Mouse (Mus musculus): ENCODE data around the gene Tph1.

The Tph1 gene

DNA sequence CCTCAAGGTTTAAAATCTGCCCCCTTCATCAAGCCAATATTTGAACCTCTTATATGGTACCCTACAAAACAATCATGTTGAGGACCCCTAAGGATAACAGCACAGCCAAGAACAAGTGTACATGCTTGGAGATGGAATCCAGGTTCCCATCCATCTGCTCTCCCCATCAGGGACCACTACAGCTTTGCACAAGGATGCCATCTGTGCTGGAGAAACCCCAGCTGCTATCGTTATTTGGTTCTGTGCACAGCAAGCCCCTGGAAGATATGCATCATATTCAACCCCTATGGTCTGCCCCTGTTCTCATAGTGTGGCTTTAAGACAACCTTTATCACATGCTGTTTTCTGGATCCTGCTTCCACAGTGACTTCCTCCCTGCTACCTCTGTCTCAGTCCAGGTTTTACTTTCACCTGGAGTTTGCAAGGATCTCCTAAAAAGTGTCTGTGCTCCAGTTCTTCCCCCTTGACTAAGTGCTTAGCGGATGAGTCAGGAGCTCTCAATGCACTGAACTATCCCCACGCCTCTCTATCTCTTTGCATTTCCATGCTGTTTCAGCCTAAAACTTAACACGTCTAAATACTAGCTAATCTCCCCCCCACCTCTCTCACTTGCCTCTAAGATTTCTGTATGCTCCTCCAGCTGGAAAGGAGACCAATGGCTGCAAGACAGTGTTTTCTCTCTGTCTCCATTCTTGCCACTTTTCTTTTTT, 23.8 kb downstream of the Tph1 start:
- WGBS = 59% methylated on average over 4 of the region's 4 CpGs

GRCm38 (mm10) chr7:46643172-46643571, 29.2 kb downstream of the Tph1 start:
- 65% methylated on average over 1 of the region's 1 CpGs for WGBS

GRCm38 (mm10) chr7:46640062-46640461, 32.3 kb downstream of the Tph1 start:
- 10% methylated on average over 17 of the region's 17 CpGs for WGBS

GRCm38 (mm10) chr7:46639692-46640031, 32.7 kb downstream of the Tph1 start, which contains the start of gene Sergef:
Gene Sergef, minus strand, starts transcription at chr7:46639807.
- under 1% methylated on average over 30 of the region's 30 CpGs for WGBS

GRCm38 (mm10) chr7:46638889-46639691, 33.2 kb downstream of the Tph1 start:
- 5% methylated on average over 32 of the region's 32 CpGs for WGBS

DNA sequence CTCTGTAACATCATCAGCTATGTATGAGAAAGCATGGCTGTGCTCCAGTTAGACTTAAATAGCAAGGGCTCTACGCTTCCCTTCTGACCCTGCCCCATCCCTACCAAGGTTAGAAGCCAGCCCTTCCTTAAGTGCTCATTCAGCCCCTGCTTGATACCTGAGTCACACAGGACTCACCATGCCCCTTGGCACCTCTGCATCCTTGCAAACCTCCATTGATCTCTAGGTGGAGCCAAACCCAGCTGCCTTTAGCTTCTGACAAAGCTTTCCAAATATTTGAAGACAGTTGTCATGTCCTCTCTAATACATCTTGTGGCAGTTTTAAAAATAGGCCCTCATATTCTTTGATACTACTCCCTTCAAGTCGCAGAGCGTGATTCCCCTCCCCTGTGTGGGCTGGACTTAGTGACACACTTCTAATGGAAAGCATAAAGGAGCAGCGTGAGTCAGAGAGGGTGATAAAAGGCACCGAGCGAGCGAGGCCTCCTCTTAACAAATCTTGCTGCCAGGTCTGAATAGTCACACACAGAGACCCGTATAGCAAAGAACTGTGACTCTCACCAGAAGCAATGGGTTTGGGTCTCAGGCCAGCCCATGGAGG, 43.9 kb downstream of the Tph1 start:
- 44% methylated on average over 8 of the region's 8 CpGs for WGBS

GRCm38 (mm10) chr7:46623979-46624378, 48.4 kb downstream of the Tph1 start:
- 43% methylated on average over 2 of the region's 3 CpGs for WGBS

GRCm38 (mm10) chr7:46618416-46619110, 53.8 kb downstream of the Tph1 start:
- WGBS = 62% methylated on average over 23 of the region's 23 CpGs

DNA sequence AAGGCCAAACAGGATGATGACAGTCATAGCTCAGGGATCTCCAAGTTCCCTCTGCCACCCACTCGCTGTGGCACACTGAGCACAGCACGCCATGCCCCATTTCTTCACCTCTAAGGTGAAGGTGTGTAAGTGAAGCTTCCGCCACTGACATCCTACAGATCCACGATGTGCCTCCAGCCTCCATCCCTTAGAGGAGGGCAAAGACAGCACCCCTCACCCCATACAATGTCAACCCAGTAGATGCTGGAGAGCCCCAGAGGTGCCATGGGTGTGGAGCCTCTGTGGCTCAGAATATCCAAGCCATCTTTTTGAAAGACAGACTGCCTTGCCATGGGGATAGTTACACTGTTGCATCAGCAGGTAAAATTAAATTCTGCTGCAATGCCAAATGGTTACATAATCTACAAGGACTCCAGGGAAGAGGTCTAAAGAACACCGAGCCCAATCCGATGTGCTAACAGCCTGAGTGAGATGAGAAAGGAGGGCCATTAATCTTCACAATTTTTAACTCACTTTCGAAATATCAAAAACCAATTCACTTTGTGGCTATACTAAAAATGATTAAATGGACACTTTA, 55.8 kb downstream of the Tph1 start:
- 81% methylated on average over 7 of the region's 7 CpGs for WGBS

DNA sequence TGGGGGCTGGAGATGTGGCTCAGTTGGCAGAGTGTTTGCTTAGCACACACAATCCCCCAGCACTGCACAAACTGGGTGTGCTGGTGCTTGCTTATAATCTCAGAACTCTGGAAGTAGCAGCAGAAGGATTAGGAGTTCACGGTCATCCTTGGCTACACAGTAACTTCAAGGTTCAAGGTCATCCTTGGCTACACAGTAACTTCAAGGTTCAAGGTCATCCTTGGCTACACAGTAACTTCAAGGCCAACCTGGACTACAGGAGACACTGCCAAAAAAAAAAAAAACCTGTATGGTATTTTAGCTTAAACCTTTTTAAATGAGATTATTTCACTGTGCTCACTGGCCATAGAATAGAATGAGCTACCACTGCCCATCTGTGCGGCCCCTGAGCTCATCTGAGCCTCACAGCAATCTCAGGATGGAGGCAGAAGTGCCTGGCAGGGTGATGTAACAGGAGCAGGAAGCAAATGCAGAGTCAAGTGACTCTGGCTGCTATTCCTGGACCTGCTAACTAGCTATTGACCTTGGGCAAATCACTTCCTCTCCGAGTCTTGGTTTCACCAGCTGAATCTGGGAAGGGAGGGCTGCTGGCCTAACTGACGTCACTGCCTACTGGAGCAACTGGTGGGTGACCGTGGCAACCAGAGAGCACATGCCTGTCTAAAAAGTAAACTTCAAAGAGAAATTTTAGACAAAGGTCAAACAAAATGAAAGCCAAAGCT, 56.9 kb downstream of the Tph1 start:
- WGBS = 78% methylated on average over 5 of the region's 5 CpGs

- 95% methylated on average over 12 of the region's 12 CpGs for WGBS
Measured at GRCm38 (mm10) chr7:46614263-46614662, 58.1 kb downstream of the Tph1 start.

- WGBS = 63% methylated on average over 10 of the region's 10 CpGs
Measured at GRCm38 (mm10) chr7:46613091-46613490, 59.2 kb downstream of the Tph1 start.

DNA sequence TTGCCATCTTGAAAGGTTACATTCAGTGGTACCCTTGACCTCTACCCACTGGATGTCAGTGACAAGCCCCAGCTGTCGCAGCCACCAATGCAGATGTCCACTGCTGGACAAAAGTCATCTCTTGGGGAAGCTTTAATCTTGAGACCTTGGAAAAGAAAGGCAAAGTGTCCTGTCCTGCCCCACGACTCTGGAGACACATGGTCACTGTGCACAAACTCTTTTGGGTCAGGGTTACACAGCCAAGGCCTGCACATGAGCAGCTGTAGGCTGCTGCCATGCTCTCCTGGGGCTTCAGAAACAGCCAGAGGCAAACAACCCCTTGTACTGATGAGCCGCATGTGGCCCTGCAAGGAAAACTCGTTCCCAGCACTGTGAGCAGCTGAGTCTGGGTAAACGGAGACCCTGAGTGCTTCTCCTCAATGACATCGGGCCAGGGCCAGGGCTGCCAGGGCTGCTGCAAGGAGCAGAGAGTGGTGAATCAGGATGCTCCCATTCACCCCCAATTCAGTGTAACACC, 59.9 kb downstream of the Tph1 start:
- WGBS = 80% methylated on average over 6 of the region's 6 CpGs

- WGBS = 50% methylated on average over 9 of the region's 9 CpGs
Measured at GRCm38 (mm10) chr7:46611970-46612369, 60.4 kb downstream of the Tph1 start.

DNA sequence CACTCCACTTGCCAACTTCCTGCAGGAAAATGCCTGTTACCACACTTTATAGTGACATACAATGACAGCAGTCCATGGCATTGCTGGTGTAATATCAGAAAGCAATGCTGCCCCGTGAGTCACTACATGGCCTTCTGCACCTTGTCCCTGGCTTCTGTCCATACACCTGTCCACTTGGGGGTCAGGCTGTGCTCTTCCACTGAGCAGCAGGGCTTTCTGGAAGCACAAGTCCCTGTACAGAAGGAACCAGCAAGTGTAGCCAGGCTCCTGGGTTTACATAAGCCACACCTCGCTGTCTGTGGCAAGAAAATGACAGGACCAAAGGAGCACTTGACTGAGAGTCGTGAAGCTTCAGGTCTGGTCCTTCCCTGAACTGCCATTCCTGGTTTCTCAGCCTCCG, 63.0 kb downstream of the Tph1 start:
- WGBS = 89% methylated on average over 4 of the region's 4 CpGs

DNA sequence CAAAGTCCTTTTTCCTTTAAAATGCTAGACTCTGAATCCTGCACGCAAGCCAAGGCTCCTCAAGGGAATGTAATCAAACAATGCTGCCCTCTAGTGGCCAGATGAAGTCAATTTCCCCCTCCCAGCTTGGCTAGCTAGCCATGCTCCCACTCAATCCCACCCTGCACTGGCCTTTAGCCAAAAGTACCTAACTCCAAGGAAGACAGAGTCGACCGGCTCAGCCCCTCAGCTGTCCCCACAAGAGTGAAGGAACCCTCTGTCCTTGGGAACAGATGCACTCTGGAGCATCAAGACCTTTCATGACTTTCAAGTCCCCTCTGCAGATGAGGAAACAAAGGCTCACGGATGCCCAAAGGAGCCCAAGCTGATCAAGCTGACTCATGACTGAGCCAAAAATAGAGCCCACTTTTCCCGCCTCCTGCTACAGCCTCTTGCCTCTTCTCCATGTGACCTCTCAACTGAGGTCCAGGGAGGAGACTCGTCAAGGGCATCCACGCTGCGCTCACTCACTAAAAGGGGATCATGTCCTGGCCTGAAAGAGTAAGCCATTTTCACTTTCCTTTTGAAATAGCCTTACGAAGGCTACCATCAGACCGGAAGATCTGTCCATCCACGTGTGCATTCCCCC, 64.8 kb downstream of the Tph1 start:
- WGBS = 41% methylated on average over 11 of the region's 11 CpGs

GRCm38 (mm10) chr7:46607031-46607426, 65.3 kb downstream of the Tph1 start:
- WGBS = 46% methylated on average over 8 of the region's 8 CpGs

DNA sequence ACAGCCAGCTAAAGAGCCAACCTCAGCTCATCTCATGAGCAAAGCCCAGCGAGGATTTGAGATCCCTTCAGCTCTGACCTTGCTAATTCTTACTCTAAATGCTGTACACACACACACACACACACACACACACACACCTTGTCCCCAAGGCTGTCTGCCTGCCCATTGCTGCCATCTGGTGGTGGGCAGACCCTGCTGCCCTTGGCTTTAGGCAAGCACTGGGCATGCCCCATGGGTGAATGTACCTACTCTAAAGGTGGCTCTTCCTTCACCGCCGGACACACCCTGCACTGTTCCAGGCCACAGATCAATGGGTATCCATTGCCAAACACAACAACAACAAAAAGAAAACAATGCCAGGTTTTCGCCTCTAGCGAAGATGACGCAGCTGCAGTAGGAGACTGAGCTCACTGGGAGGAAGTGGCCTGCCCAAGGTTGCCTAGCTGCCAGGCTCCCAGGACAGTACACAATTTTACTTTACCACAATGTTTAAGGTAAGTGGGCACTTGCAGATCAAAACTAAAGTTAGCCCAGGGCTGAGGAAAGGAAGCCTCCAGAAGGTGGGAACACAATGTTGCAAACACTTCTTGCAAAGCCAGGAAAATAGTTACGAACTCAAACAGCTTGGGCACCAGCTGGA, 65.8 kb downstream of the Tph1 start:
- 60% methylated on average over 7 of the region's 7 CpGs for WGBS

GRCm38 (mm10) chr7:46603051-46603450, 69.3 kb downstream of the Tph1 start:
- WGBS = 52% methylated on average over 7 of the region's 7 CpGs

DNA sequence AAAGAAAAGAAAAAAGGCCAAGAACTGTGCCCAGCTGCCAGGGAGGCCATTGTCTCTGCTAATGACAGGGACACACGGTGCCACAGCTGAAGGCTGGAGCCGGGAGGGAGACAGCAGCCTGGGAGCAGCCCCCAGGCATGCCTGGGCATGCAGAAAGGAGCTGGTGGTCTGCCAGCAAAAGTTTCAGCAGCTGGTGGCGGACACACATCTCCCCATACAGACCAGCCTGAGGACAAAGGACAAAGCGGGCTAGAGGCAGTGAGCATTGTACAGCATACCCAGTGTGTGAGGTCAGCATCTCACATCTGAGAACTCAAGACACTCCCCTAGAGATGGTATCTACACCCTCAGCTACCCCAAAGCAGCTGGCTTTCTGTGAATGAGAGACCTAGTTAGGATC, 70.3 kb downstream of the Tph1 start:
- WGBS = 60% methylated on average over 4 of the region's 4 CpGs

Data from cerebral cortex, adult 2 months (tissue).